Mouse (Mus musculus) MEL (cell line): ENCODE measurements around the gene Mecom.

Experiments
- GABPA ChIP-seq: IDR thresholded peaks from 2 replicates; pipeline ENCODE4 v1.6.1; 2012; ENCODE audit warnings: low read depth, mild to moderate bottlenecking, inconsistent platforms, low read length, improper control_type of control experiment, moderate library complexity
- POLR2A ChIP-seq, 2 experiments: IDR thresholded peaks; 2 replicates each; pipeline ENCODE4 v1.6.1; 2011 to 2012; ENCODE audit warnings: low read length in 2 of 2, mild to moderate bottlenecking in 2 of 2, control low read depth in 1 of 2, improper control_type of control experiment in 1 of 2, low read depth in 1 of 2, moderate library complexity in 1 of 2; ENCODE audit not compliant: control insufficient read depth in 1 of 2, insufficient read depth in 1 of 2, poor library complexity in 1 of 2
- SMC3 ChIP-seq: IDR thresholded peaks from 2 replicates; pipeline ENCODE4 v1.6.1; 2011; ENCODE audit warnings: low read depth, low read length, improper control_type of control experiment
- USF1 ChIP-seq: IDR thresholded peaks from 2 replicates; pipeline ENCODE4 v1.6.1; 2014; ENCODE audit warnings: low read depth, mild to moderate bottlenecking, inconsistent platforms, low read length, improper control_type of control experiment, moderate library complexity

GRCm38 (mm10) chr3:29953269-29953668 is 594.5 kb downstream of the Mecom start:
- TF ChIP-seq USF1 (no peak), POLR2A (IDR thresholded peaks at IDR 0.05; ENCODE audit: control insufficient read depth in 1 of 2, insufficient read depth in 1 of 2, low read depth in 1 of 2, low read length in 2 of 2, poor library complexity in 1 of 2) (no peak), GABPA (no peak), SMC3 (no peak)
